Mouse (Mus musculus) MEL (cell line): ENCODE data around the gene Pim1. TPM values are rescaled to one million over a fixed set of nuclear protein-coding genes. Genes with fewer than 3 reads are reported as not detected.
A peak's percentile ranks its signal among the peaks of the same experiment; 100 is the strongest.

ENCODE experiments used
- DNase-seq: peaks from one replicate; pipeline ENCODE4 v3.0.0; 2011; ENCODE audit warnings: low read depth, low spot score
- H3K27ac ChIP-seq: 2 replicates; pipeline ENCODE4 v1.5.1; 2012; ENCODE audit warnings: low read depth, mild to moderate bottlenecking, control low read depth, low read length, moderate library complexity; ENCODE audit not compliant: control insufficient read depth
- H3K27me3 ChIP-seq, 2 experiments: fragments of 150-350 bp in 1 of 2; sonication (generic) in 1 of 2; 2 replicates each; pipeline ENCODE4 v1.6.1; 2012; ENCODE audit warnings: low read length in 2 of 2, mild to moderate bottlenecking in 2 of 2, improper control_type of control experiment in 1 of 2, moderate library complexity in 1 of 2; ENCODE audit not compliant: insufficient read depth in 2 of 2, control insufficient read depth in 1 of 2
- H3K36me3 ChIP-seq, 2 experiments: 2 replicates each; pipeline ENCODE4 v1.6.1; 2012 to 2014; ENCODE audit warnings: low read length in 2 of 2, improper control_type of control experiment in 1 of 2, inconsistent platforms in 1 of 2, mild to moderate bottlenecking in 1 of 2; ENCODE audit not compliant: insufficient read depth in 2 of 2, control insufficient read depth in 1 of 2
- H3K4me1 ChIP-seq, 2 experiments: fragments of 150-350 bp in 1 of 2; sonication (generic) in 1 of 2; 2 replicates each; pipeline ENCODE4 v1.6.1; 2012; ENCODE audit warnings: low read length in 2 of 2, improper control_type of control experiment in 1 of 2, mild to moderate bottlenecking in 1 of 2; ENCODE audit not compliant: insufficient read depth in 2 of 2, control insufficient read depth in 1 of 2
- H3K4me3 ChIP-seq, 2 experiments: fragments of 150-350 bp in 1 of 2; sonication (generic) in 1 of 2; 2 replicates each; pipeline ENCODE4 v1.5.1; 2012; ENCODE audit warnings: low read depth in 2 of 2, low read length in 2 of 2, mild to moderate bottlenecking in 2 of 2, moderate library complexity in 2 of 2, control low read depth in 1 of 2, improper control_type of control experiment in 1 of 2; ENCODE audit not compliant: control insufficient read depth in 1 of 2, insufficient read depth in 1 of 2
- H3K79me2 ChIP-seq: 2 replicates; pipeline ENCODE4 v1.6.1; 2012; ENCODE audit warnings: mild to moderate bottlenecking, low read length, moderate library complexity; ENCODE audit not compliant: control insufficient read depth, poor library complexity, insufficient read depth
- H3K9ac ChIP-seq: 2 replicates; pipeline ENCODE4 v1.6.1; 2012; ENCODE audit warnings: low read depth, mild to moderate bottlenecking, control low read depth, low read length, moderate library complexity; ENCODE audit not compliant: control insufficient read depth, poor library complexity, severe bottlenecking
- H3K9me3 ChIP-seq: fragments of 150-350 bp; sonication (generic); replicated peaks from 2 replicates; pipeline ENCODE4 v1.6.1; 2012; ENCODE audit warnings: mild to moderate bottlenecking, low read length, improper control_type of control experiment, moderate library complexity; ENCODE audit not compliant: insufficient read depth
- BHLHE40 ChIP-seq: IDR thresholded peaks from 2 replicates; pipeline ENCODE4 v1.6.1; 2012; ENCODE audit warnings: low read depth, mild to moderate bottlenecking, inconsistent platforms, low read length, improper control_type of control experiment, borderline replicate concordance
- CHD1 ChIP-seq: IDR thresholded peaks from 2 replicates; pipeline ENCODE4 v1.6.1; 2012; ENCODE audit warnings: low read depth, mild to moderate bottlenecking, inconsistent platforms, low read length, improper control_type of control experiment
- CHD2 ChIP-seq: IDR thresholded peaks from 2 replicates; pipeline ENCODE4 v1.6.1; 2011; ENCODE audit warnings: low read length, improper control_type of control experiment
- CTCF ChIP-seq, 3 experiments: IDR thresholded peaks in 2 of 3; conservative IDR thresholded peaks in 1 of 3; 2 replicates each; pipeline ENCODE4 v1.5.1; 2011 to 2012; ENCODE audit warnings: low read length in 3 of 3, low read depth in 2 of 3, mild to moderate bottlenecking in 2 of 3, improper control_type of control experiment in 1 of 3, inconsistent platforms in 1 of 3, mixed read lengths in 1 of 3, moderate library complexity in 1 of 3; ENCODE audit not compliant: control insufficient read depth in 1 of 3, insufficient read depth in 1 of 3, poor library complexity in 1 of 3, severe bottlenecking in 1 of 3
- EP300 ChIP-seq, 2 experiments: IDR thresholded peaks; 2 replicates each; pipeline ENCODE4 v1.6.1; 2011; ENCODE audit warnings: improper control_type of control experiment in 2 of 2, low read length in 2 of 2, low read depth in 1 of 2, mild to moderate bottlenecking in 1 of 2
- ETS1 ChIP-seq: IDR thresholded peaks from 2 replicates; pipeline ENCODE4 v1.6.1; 2012; ENCODE audit warnings: low read depth, mild to moderate bottlenecking, inconsistent platforms, low read length, improper control_type of control experiment, moderate library complexity
- GABPA ChIP-seq: IDR thresholded peaks from 2 replicates; pipeline ENCODE4 v1.6.1; 2012; ENCODE audit warnings: low read depth, mild to moderate bottlenecking, inconsistent platforms, low read length, improper control_type of control experiment, moderate library complexity
- HCFC1 ChIP-seq: IDR thresholded peaks from 2 replicates; pipeline ENCODE4 v1.6.1; 2012; ENCODE audit warnings: low read depth, mild to moderate bottlenecking, inconsistent platforms, low read length, improper control_type of control experiment, moderate library complexity
- JUND ChIP-seq: IDR thresholded peaks from 2 replicates; pipeline ENCODE4 v1.6.1; 2011; ENCODE audit warnings: low read depth, mild to moderate bottlenecking, improper control_type of control experiment, low read length
- MAFK ChIP-seq: IDR thresholded peaks from 2 replicates; pipeline ENCODE4 v1.6.1; 2011; ENCODE audit warnings: low read depth, mild to moderate bottlenecking, low read length, improper control_type of control experiment, borderline replicate concordance
- MAX ChIP-seq: IDR thresholded peaks from 2 replicates; pipeline ENCODE4 v1.6.1; 2011; ENCODE audit warnings: low read length, improper control_type of control experiment
- MAZ ChIP-seq: IDR thresholded peaks from 2 replicates; pipeline ENCODE4 v1.6.1; 2012; ENCODE audit warnings: low read depth, mild to moderate bottlenecking, inconsistent platforms, low read length, improper control_type of control experiment
- MEF2A ChIP-seq: IDR thresholded peaks from 2 replicates; pipeline ENCODE4 v1.6.1; 2014; ENCODE audit warnings: low read depth, mild to moderate bottlenecking, inconsistent platforms, low read length, improper control_type of control experiment; ENCODE audit not compliant: poor library complexity, insufficient replicate concordance, severe bottlenecking; ENCODE audit errors: extremely low read depth
- MYC ChIP-seq: IDR thresholded peaks from 2 replicates; pipeline ENCODE4 v1.6.1; 2011; ENCODE audit warnings: low read depth, mild to moderate bottlenecking, low read length, improper control_type of control experiment, moderate library complexity
- NELFE ChIP-seq: IDR thresholded peaks from 2 replicates; pipeline ENCODE4 v1.6.1; 2011; ENCODE audit warnings: low read depth, low read length, improper control_type of control experiment
- NRF1 ChIP-seq: IDR thresholded peaks from 2 replicates; pipeline ENCODE4 v1.6.1; 2014; ENCODE audit warnings: low read depth, mild to moderate bottlenecking, inconsistent platforms, low read length, improper control_type of control experiment, moderate library complexity; ENCODE audit not compliant: poor library complexity, insufficient read depth, severe bottlenecking
- POLR2A ChIP-seq, 2 experiments: IDR thresholded peaks; 2 replicates each; pipeline ENCODE4 v1.6.1; 2011 to 2012; ENCODE audit warnings: low read length in 2 of 2, mild to moderate bottlenecking in 2 of 2, control low read depth in 1 of 2, improper control_type of control experiment in 1 of 2, low read depth in 1 of 2, moderate library complexity in 1 of 2; ENCODE audit not compliant: control insufficient read depth in 1 of 2, insufficient read depth in 1 of 2, poor library complexity in 1 of 2
- POLR2AphosphoS2 ChIP-seq: IDR thresholded peaks from 2 replicates; pipeline ENCODE4 v1.6.1; 2011; ENCODE audit warnings: low read length, improper control_type of control experiment
- RCOR1 ChIP-seq: IDR thresholded peaks from 2 replicates; pipeline ENCODE4 v1.6.1; 2012; ENCODE audit warnings: low read depth, mild to moderate bottlenecking, inconsistent platforms, low read length, improper control_type of control experiment
- TAL1 ChIP-seq: IDR thresholded peaks from 2 replicates; pipeline ENCODE4 v1.6.1; 2012; ENCODE audit warnings: mild to moderate bottlenecking, inconsistent platforms, low read length, moderate library complexity, mixed read lengths
- TBP ChIP-seq: IDR thresholded peaks from 2 replicates; pipeline ENCODE4 v1.8.0; 2011; ENCODE audit warnings: low read depth, low read length, improper control_type of control experiment
- TCF12 ChIP-seq: IDR thresholded peaks from 2 replicates; pipeline ENCODE4 v1.6.1; 2014; ENCODE audit warnings: low read depth, mild to moderate bottlenecking, inconsistent platforms, low read length, improper control_type of control experiment, moderate library complexity
- UBTF ChIP-seq: IDR thresholded peaks from 2 replicates; pipeline ENCODE4 v1.6.1; 2012; ENCODE audit warnings: low read depth, mild to moderate bottlenecking, inconsistent platforms, low read length, improper control_type of control experiment, moderate library complexity, borderline replicate concordance; ENCODE audit not compliant: insufficient read depth
- USF1 ChIP-seq: IDR thresholded peaks from 2 replicates; pipeline ENCODE4 v1.6.1; 2014; ENCODE audit warnings: low read depth, mild to moderate bottlenecking, inconsistent platforms, low read length, improper control_type of control experiment, moderate library complexity
- USF2 ChIP-seq, 2 experiments: IDR thresholded peaks; 2 replicates each; pipeline ENCODE4 v1.6.1; 2011 to 2012; ENCODE audit warnings: improper control_type of control experiment in 2 of 2, low read length in 2 of 2, borderline replicate concordance in 1 of 2, inconsistent platforms in 1 of 2, low read depth in 1 of 2, mild to moderate bottlenecking in 1 of 2; ENCODE audit not compliant: insufficient read depth in 1 of 2
- ZC3H11A ChIP-seq: IDR thresholded peaks from 2 replicates; pipeline ENCODE4 v1.6.1; 2012; ENCODE audit warnings: low read depth, mild to moderate bottlenecking, inconsistent platforms, low read length, improper control_type of control experiment
- ZKSCAN1 ChIP-seq: IDR thresholded peaks from 2 replicates; pipeline ENCODE4 v1.6.1; 2012; ENCODE audit warnings: low read depth, mild to moderate bottlenecking, inconsistent platforms, low read length, improper control_type of control experiment, moderate library complexity
- polyA plus RNA-seq, 2 experiments: library from polyadenylated mRNA; stranded (reverse) in 1 of 2; unstranded in 1 of 2; fragments of >175 nt in 1 of 2; fragments of >200 nt in 1 of 2; gene quantifications; 2 replicates each; pipeline versions ENCODE4 v1.2.1 to v1.2.4; 2012; ENCODE audit warnings: low replicate concordance in 2 of 2, low read depth in 1 of 2; ENCODE audit not compliant: insufficient read length in 2 of 2, insufficient read depth in 1 of 2, missing spikeins in 1 of 2
- total RNA-seq: library from RNA; depleted of rRNA; stranded (reverse); fragments of 300-350 nt; gene quantifications from 2 replicates; pipeline ENCODE4 v1.2.3, GENCODE M21; 2012

Pim1 gene
- total and polyA plus RNA-seq, 3 experiments, result 30.6 to 52.1 TPM; not detected in 1

DNA sequence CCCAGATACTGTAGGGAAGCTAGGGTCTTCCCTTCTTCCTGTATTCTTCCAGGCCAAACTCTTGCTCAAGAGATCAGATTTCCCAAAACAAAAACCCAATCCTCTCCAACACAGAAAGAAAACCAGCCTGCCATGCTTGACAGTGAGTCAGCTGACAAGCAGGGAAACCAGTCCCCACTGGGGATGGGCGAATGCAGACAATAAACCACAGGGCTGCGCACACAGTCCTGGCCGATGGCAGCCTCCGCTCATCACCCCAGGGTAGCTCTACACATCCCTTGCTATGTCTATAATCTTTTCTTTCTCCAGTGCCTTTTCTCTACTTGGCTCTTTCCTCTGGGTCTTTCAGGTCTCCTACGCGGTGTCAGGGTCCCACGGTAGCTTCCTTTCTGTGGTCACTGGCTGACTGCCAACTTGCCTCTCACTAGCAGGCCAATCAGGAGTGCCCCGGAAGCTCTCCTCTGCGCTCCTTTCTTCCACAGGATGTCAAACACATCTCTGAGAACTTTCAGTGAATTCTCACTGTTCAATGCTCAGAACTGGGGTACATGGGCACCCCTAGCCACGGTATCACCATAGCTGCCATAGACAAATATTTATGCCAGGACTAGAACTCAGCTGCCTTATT is 41.3 kb downstream of the Pim1 start:
- TF ChIP-seq TCF12 (peak; percentile 3; the same call in 1 of the 2 replicates), EP300 (IDR thresholded peaks at IDR 0.05; ENCODE audit: low read depth in 1 of 2, low read length in 2 of 2) (peak; percentile 8 to 16; a peak in 1 of 4 replicates), NRF1 (peak; percentile 21; the same call in 1 of the 2 replicates), MAX (no peak), ETS1 (peak; percentile 59; the same call in 1 of the 2 replicates), MEF2A (no peak), CHD2 (no peak), NELFE (peak; percentile 37; the same call in 1 of the 2 replicates), POLR2A (IDR thresholded peaks at IDR 0.05; ENCODE audit: control insufficient read depth in 1 of 2, insufficient read depth in 1 of 2, low read depth in 1 of 2, low read length in 2 of 2, poor library complexity in 1 of 2) (peak; percentile 20 to 43; a peak in 1 of 4 replicates), TBP (peak; percentile 52; the same call in 1 of the 2 replicates), HCFC1 (0 out of 2 replicates have a peak, but pooled peaks have one; percentile 49), USF1 (peak; percentile 61)
- DNase-seq, result peak; percentile 94
- peaks cover 0 to 13% of the 10 kb centered on the region in 2 experiments; a peak in 2 of 4 replicates for H3K36me3 ChIP-seq
- no peaks in the 10 kb centered on the region for H3K9me3 ChIP-seq
- H3K4me3 ChIP-seq, result peak overlapping the region in 1 of 2 experiments; percentile 42; a peak in 3 of 4 replicates
- H3K79me2 ChIP-seq, result no peaks in the 10 kb centered on the region
- no peaks in the 10 kb centered on the region for H3K27me3 ChIP-seq
- H3K9ac ChIP-seq, result peak overlapping the region; percentile 59
- H3K4me1 ChIP-seq, result peaks cover 3 to 23% of the 10 kb centered on the region in 2 experiments; a peak in 3 of 4 replicates
- peak overlapping the region; percentile 82 for H3K27ac ChIP-seq

DNA sequence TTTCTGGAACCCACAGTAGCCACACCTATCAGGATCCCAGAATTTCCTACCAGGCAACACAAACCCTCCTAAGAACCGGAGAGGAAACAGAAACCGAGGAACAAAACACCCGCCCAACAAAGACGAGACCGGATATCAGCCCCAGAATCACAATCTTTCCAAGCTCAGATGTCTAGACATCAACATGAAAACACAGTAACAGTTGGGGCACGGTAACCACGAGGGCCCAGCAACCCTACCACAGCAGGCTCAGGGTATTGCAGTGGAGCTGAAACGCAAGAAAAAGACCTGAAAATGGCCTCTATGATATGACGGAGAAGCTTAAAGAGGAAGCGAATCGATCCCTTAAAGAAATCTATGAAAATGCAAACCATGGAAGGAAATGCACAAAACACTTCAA is 43.3 kb downstream of the Pim1 start:
- Histone ChIP-seq H3K36me3 (peaks cover 0 to 13% of the 10 kb centered on the region in 2 experiments; a peak in 2 of 4 replicates), H3K4me3 (no peak overlapping the region), H3K27me3 (no peaks in the 10 kb centered on the region), H3K9me3 (no peaks in the 10 kb centered on the region), H3K4me1 (peaks cover 3 to 18% of the 10 kb centered on the region in 2 experiments; a peak in 3 of 4 replicates), H3K79me2 (no peaks in the 10 kb centered on the region), H3K27ac (no peak overlapping the region), H3K9ac (no peak overlapping the region)
- no peak for TF ChIP-seq UBTF
- no peak for TF ChIP-seq CHD1
- TF ChIP-seq TAL1, result no peak
- TF ChIP-seq NRF1, result no peak
- no peak for TF ChIP-seq TBP
- no peak for TF ChIP-seq EP300 (IDR thresholded peaks at IDR 0.05; ENCODE audit: low read depth in 1 of 2, low read length in 2 of 2)
- TF ChIP-seq GABPA, result no peak
- TF ChIP-seq POLR2AphosphoS2, result no peak
- TF ChIP-seq POLR2A (IDR thresholded peaks at IDR 0.05; ENCODE audit: control insufficient read depth in 1 of 2, insufficient read depth in 1 of 2, low read depth in 1 of 2, low read length in 2 of 2, poor library complexity in 1 of 2), result no peak
- TF ChIP-seq RCOR1, result no peak
- no peak for TF ChIP-seq MEF2A
- TF ChIP-seq CTCF (IDR thresholded peaks at IDR 0.05 in 2 of 3, conservative IDR thresholded peaks at IDR 0.05 in 1 of 3; ENCODE audit: control insufficient read depth in 1 of 3, insufficient read depth in 1 of 3, low read depth in 2 of 3, low read length in 3 of 3, poor library complexity in 1 of 3, severe bottlenecking in 1 of 3), result no peak
- TF ChIP-seq MAZ, result no peak
- TF ChIP-seq ZKSCAN1, result no peak
- TF ChIP-seq USF2 (IDR thresholded peaks at IDR 0.05; ENCODE audit: borderline replicate concordance in 1 of 2, insufficient read depth in 1 of 2, low read depth in 1 of 2, low read length in 2 of 2), result no peak
- no peak for TF ChIP-seq MYC
- TF ChIP-seq ZC3H11A, result no peak
- TF ChIP-seq MAFK, result no peak
- no peak for TF ChIP-seq BHLHE40
- TF ChIP-seq JUND, result no peak
- no peak for DNase-seq
